Mouse (Mus musculus) lung, postnatal 0 days (tissue): ENCODE measurements around the gene Ulk1. TPM values are rescaled to one million over a fixed set of nuclear protein-coding genes. Genes with fewer than 3 reads are reported as not detected.

Source experiments
- ATAC-seq: fragments of 200-750 bp; cut with Nextera tagmentation; 2 replicates; pipeline ENCODE4 v1.8.0; 2017; ENCODE audit warnings: moderate library complexity
- DNase-seq: peaks from one replicate; pipeline ENCODE4 v3.0.0-alpha.2; 2016; ENCODE audit warnings: low spot score
- H3K27ac ChIP-seq: fragments of 300-500 bp; sonication (generic); 2 replicates; pipeline ENCODE4 v1.5.1; 2014; ENCODE audit warnings: antibody characterized with exemption, mild to moderate bottlenecking, low read length, mixed read lengths
- H3K27me3 ChIP-seq: fragments of 300-500 bp; sonication (generic); replicated peaks from 2 replicates; pipeline ENCODE4 v1.6.1; 2014; ENCODE audit warnings: low read length, mixed read lengths; ENCODE audit not compliant: insufficient read depth
- H3K36me3 ChIP-seq: fragments of 300-500 bp; sonication (generic); 2 replicates; pipeline ENCODE4 v1.6.1; 2014; ENCODE audit warnings: low read length, mixed read lengths; ENCODE audit not compliant: insufficient read depth
- H3K4me1 ChIP-seq: fragments of 300-500 bp; sonication (generic); 2 replicates; pipeline ENCODE4 v1.6.1; 2014; ENCODE audit warnings: antibody characterized with exemption, low read depth, low read length, mixed read lengths; ENCODE audit not compliant: insufficient read depth
- H3K4me2 ChIP-seq: fragments of 300-500 bp; sonication (generic); replicated peaks from 2 replicates; pipeline ENCODE4 v1.6.1; 2014; ENCODE audit warnings: low read depth, mild to moderate bottlenecking, low read length, moderate library complexity, mixed read lengths
- H3K4me3 ChIP-seq: fragments of 300-500 bp; sonication (generic); 2 replicates; pipeline ENCODE4 v1.5.1; 2014; ENCODE audit warnings: low read depth, low read length
- H3K9ac ChIP-seq: fragments of 300-500 bp; sonication (generic); replicated peaks from 2 replicates; pipeline ENCODE4 v1.6.1; 2014; ENCODE audit warnings: low read depth, mild to moderate bottlenecking
- H3K9me3 ChIP-seq: fragments of 300-500 bp; sonication (generic); 2 replicates; pipeline ENCODE4 v1.6.1; 2016; ENCODE audit warnings: low read length, mixed read lengths
- CTCF ChIP-seq: IDR thresholded peaks from 2 replicates; pipeline ENCODE4 v1.5.1; 2016; ENCODE audit warnings: antibody characterized with exemption, mild to moderate bottlenecking
- EP300 ChIP-seq: IDR thresholded peaks from 2 replicates; pipeline ENCODE4 v1.6.1; 2016; ENCODE audit warnings: antibody characterized with exemption, mild to moderate bottlenecking, control low read depth
- WGBS: fragments of 180-500 bp; shearing (Covaris S2); extraction: QIAGEN DNeasy Blood & Tissue Kit; methylation state at CpG from one replicate; pipeline ENCODE4 v1.1.7; 2014; 5-methylcytosine and 5-hydroxymethylcytosine counted together
- polyA plus RNA-seq: library from polyadenylated mRNA; unstranded; fragments of >200 nt; fragmentation: Nextera tagmentation; extraction: Ambion mirVana; gene quantifications from 2 replicates; pipeline ENCODE4 v1.2.1, GENCODE M21; 2015

Gene Ulk1
- polyA plus RNA-seq, 1 experiment from 2014 or later: 11.8 TPM

- Histone ChIP-seq H3K4me3 (no peak overlapping the region), H3K4me1 (no peaks in the 10 kb centered on the region), H3K9me3 (no peaks in the 10 kb centered on the region), H3K27me3 (no peaks in the 10 kb centered on the region), H3K36me3 (peaks cover 40% of the 10 kb centered on the region), H3K27ac (no peak overlapping the region), H3K9ac (no peak overlapping the region), H3K4me2 (no peak overlapping the region)
- 77% methylated on average over 1 of the region's 1 CpGs for WGBS
- no peak for ATAC-seq
- DNase-seq: no peak
- TF ChIP-seq EP300: no peak
- no peak for TF ChIP-seq CTCF
Measured at GRCm38 (mm10) chr5:110735606-110736005, 74.3 kb downstream of the Ulk1 start.

Other genes with a start within 250 kb of the Ulk1 start
- 16.2 and 18.9 TPM in 2 replicates for gene Noc4l, start 156.7 kb downstream of the Ulk1 start, polyA plus RNA-seq
- gene Ddx51, start 156.6 kb downstream of the Ulk1 start, polyA plus RNA-seq: 7.3 and 7.4 TPM in 2 replicates
- gene Ep400, start 39.4 kb downstream of the Ulk1 start, polyA plus RNA-seq: 16.7 and 17.5 TPM in 2 replicates
- gene Pus1, start 29.4 kb downstream of the Ulk1 start, polyA plus RNA-seq: 12.5 and 14.2 TPM in 2 replicates
- 30.2 and 32.0 TPM in 2 replicates for gene Hscb, start 29.7 kb upstream of the Ulk1 start, polyA plus RNA-seq
- gene Chek2, start 29.9 kb upstream of the Ulk1 start, polyA plus RNA-seq: 5.7 and 7.9 TPM in 2 replicates
- gene Ttc28, start 69.7 kb upstream of the Ulk1 start, polyA plus RNA-seq: 5.4 and 6.8 TPM in 2 replicates